ENCODE assay signal across 8 mouse cellular contexts in genomic region chr7:27355745-27356240, GRCm38 (mm10). TPM values are rescaled to one million over a fixed set of nuclear protein-coding genes. Genes with fewer than 3 reads are reported as not detected.
DNase-seq lines count a peak whose midpoint lies in the region; ATAC-seq and TF ChIP-seq lines count a peak whose summit lies in the region.

Gene Shkbp1, minus strand, starts transcription at chr7:27356019.

- peak within 1 kb of the TSS; percentile 82 for H3K4me2 ChIP-seq in intestine, embryonic 15.5 days (replicated peaks)
- H3K4me2 ChIP-seq in midbrain, embryonic 11.5 days, result peak within 1 kb of the TSS; percentile 64

- H3K9ac ChIP-seq in intestine, embryonic 15.5 days, result peak within 1 kb of the TSS; percentile 57
- H3K9ac ChIP-seq in midbrain, embryonic 11.5 days (ENCODE audit: low read length), result peak within 1 kb of the TSS; percentile 74

- no peaks in the 10 kb centered on the region for H3K27me3 ChIP-seq in intestine, embryonic 15.5 days (replicated peaks)
- H3K27me3 ChIP-seq in midbrain, embryonic 11.5 days (ENCODE audit: control insufficient read depth, insufficient read depth, low read length), result peaks cover 17% of the 10 kb centered on the region
- H3K27me3 ChIP-seq in small intestine, adult 2 months (ENCODE audit: control insufficient read depth, insufficient read depth, low read length), result no peaks in the 10 kb centered on the region

- H3K36me3 ChIP-seq in intestine, embryonic 15.5 days, result no peaks in the 10 kb centered on the region
- no peaks in the 10 kb centered on the region for H3K36me3 ChIP-seq in midbrain, embryonic 11.5 days (ENCODE audit: control insufficient read depth, insufficient read depth, low read length)
- H3K36me3 ChIP-seq in small intestine, adult 2 months (ENCODE audit: control insufficient read depth, insufficient read depth, low read length), result peaks cover 3% of the 10 kb centered on the region; the same call in 1 of the 2 replicates

- WGBS in intestine, embryonic 15.5 days, result under 1% methylated on average over 34 of the region's 34 CpGs
- under 1% methylated on average over 34 of the region's 34 CpGs for WGBS in midbrain, embryonic 11.5 days
- WGBS in small intestine, adult 2 months, result under 1% methylated on average over 34 of the region's 34 CpGs

- intact Hi-C loops in left cerebral cortex, postnatal 4 days (cut with DNase I), result no loop called here

- TF ChIP-seq POLR2A in small intestine, adult 2 months (IDR thresholded peaks at IDR 0.05; ENCODE audit: low read depth, low read length), result no peak; the same call in 1 of the 2 replicates

- TF ChIP-seq CTCF in small intestine, adult 2 months (IDR thresholded peaks at IDR 0.05; ENCODE audit: extremely low read depth, insufficient read length, insufficient replicate concordance, low read depth, low read length), result no peak

- H3K27ac ChIP-seq in intestine, embryonic 15.5 days, result peak within 1 kb of the TSS; percentile 85
- H3K27ac ChIP-seq in midbrain, embryonic 11.5 days (ENCODE audit: low read depth, low read length), result no peak within 1 kb of the TSS
- peak within 1 kb of the TSS; percentile 75 for H3K27ac ChIP-seq in small intestine, adult 2 months (ENCODE audit: insufficient read depth, low read depth, low read length)

- peak; percentile 84 for DNase-seq in 3134 (ENCODE audit: extremely low read depth, insufficient read length, low spot score)
- DNase-seq in adrenal gland, postnatal 10 days, result peak; percentile 91
- peak; percentile 89 for DNase-seq in embryo, embryonic 9.5 days (ENCODE audit: extremely low spot score)
- peak; percentile 51 to 81 for DNase-seq in gastrocnemius, postnatal 4 days (ENCODE audit: low spot score in 2 of 2)
- peak; percentile 88 for DNase-seq in left cerebral cortex, postnatal 4 days
- DNase-seq in midbrain, embryonic 11.5 days (ENCODE audit: low spot score, missing footprints), result peak; percentile 97

- no peaks in the 10 kb centered on the region for H3K9me3 ChIP-seq in intestine, embryonic 15.5 days
- peaks cover 2% of the 10 kb centered on the region; the same call in 1 of the 2 replicates for H3K9me3 ChIP-seq in midbrain, embryonic 11.5 days (ENCODE audit: control insufficient read depth, low read length)

- H3K4me1 ChIP-seq in intestine, embryonic 15.5 days (replicated peaks), result peaks cover 18% of the 10 kb centered on the region
- peaks cover 9% of the 10 kb centered on the region for H3K4me1 ChIP-seq in midbrain, embryonic 11.5 days (ENCODE audit: control insufficient read depth, insufficient read depth, low read length)
- peaks cover 3% of the 10 kb centered on the region; the same call in 1 of the 2 replicates for H3K4me1 ChIP-seq in small intestine, adult 2 months (ENCODE audit: control insufficient read depth, insufficient read depth, insufficient read length, low read length)

- H3K4me3 ChIP-seq in intestine, embryonic 15.5 days (replicated peaks), result peak within 1 kb of the TSS; percentile 74
- H3K4me3 ChIP-seq in midbrain, embryonic 11.5 days (ENCODE audit: low read depth, low read length), result peak within 1 kb of the TSS; percentile 69
- H3K4me3 ChIP-seq in small intestine, adult 2 months (ENCODE audit: low read depth, low read length), result peak within 1 kb of the TSS; percentile 85

- peak; percentile 94 for ATAC-seq in intestine, embryonic 15.5 days
- peak; percentile 96 for ATAC-seq in midbrain, embryonic 11.5 days (ENCODE audit: low FRiP score)

RNA-seq across cellular contexts. Expression of gene Shkbp1, which starts in this region (rescaled TPM):
- total RNA-seq in adrenal gland, postnatal 10 days (2021), result 10 to 100 TPM; 19.6 to 22.9 TPM
- total RNA-seq in gastrocnemius, postnatal 4 days (2021), result 10 to 100 TPM; 11.0 to 11.5 TPM
- polyA plus RNA-seq in intestine, embryonic 15.5 days (2015; fragmentation: Nextera tagmentation; extraction: Ambion mirVana), result 35.0 and 35.5 TPM in 2 replicates
- 10 to 100 TPM; 47.2 to 52.4 TPM for total RNA-seq in left cerebral cortex, postnatal 4 days (2021)
- polyA plus RNA-seq in midbrain, embryonic 11.5 days (2014; fragmentation: Nextera tagmentation; extraction: Ambion mirVana), result 45.9 and 50.7 TPM in 2 replicates
- polyA plus RNA-seq in small intestine, adult 2 months (2012; rRNA removed), result 62.1 and 115 TPM in 2 replicates
